Mouse (Mus musculus): ENCODE data around the gene Rora. TPM values are rescaled to one million over a fixed set of nuclear protein-coding genes. Genes with fewer than 3 reads are reported as not detected.

The Rora gene
- polyA plus RNA-seq, 1 experiment from 2014 or later = 4.7 TPM

- Histone ChIP-seq H3K9ac (no peak overlapping the region), H3K36me3 (no peaks in the 10 kb centered on the region), H3K4me3 (replicated peaks) (no peak overlapping the region), H3K9me3 (no peaks in the 10 kb centered on the region), H3K27me3 (replicated peaks) (no peaks in the 10 kb centered on the region), H3K4me2 (replicated peaks) (no peak overlapping the region), H3K27ac (no peak overlapping the region), H3K4me1 (replicated peaks) (peaks cover 8% of the 10 kb centered on the region; the same call in 1 of the 2 replicates)
- ATAC-seq = no peak
- WGBS = 88% methylated on average over 8 of the region's 8 CpGs
These were observed 646.7 kb downstream of the Rora start for GRCm38 (mm10) chr9:69300296-69300695.

DNA sequence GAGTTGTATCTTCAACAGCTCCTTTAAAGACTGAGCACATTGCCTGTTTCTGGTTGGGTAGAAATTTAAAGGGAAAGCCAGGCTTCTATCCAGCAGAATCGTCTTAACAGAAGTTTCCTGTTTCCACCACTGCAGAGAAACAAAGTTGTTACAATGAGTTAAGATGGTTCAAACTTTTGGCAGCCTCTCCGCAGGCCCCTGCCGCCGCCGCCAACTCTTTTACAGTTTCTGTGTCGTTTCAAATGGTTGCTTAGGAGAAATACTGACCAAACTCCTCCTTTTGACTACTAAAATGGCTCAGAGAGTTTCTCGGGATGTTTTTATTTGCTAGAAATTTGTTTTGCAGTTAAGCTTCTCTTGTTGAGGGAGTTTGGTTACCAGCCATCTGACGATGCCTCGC is 647.9 kb downstream of the Rora start:
- Histone ChIP-seq H3K4me1 (replicated peaks) (peaks cover 8% of the 10 kb centered on the region; the same call in 1 of the 2 replicates), H3K4me3 (replicated peaks) (no peak overlapping the region), H3K9me3 (no peaks in the 10 kb centered on the region), H3K4me2 (replicated peaks) (peak overlapping the region; percentile 41), H3K27me3 (replicated peaks) (no peaks in the 10 kb centered on the region), H3K9ac (no peak overlapping the region), H3K27ac (no peak overlapping the region), H3K36me3 (no peaks in the 10 kb centered on the region)
- 16% methylated on average over 9 of the region's 9 CpGs for WGBS
- ATAC-seq = no peak

DNA sequence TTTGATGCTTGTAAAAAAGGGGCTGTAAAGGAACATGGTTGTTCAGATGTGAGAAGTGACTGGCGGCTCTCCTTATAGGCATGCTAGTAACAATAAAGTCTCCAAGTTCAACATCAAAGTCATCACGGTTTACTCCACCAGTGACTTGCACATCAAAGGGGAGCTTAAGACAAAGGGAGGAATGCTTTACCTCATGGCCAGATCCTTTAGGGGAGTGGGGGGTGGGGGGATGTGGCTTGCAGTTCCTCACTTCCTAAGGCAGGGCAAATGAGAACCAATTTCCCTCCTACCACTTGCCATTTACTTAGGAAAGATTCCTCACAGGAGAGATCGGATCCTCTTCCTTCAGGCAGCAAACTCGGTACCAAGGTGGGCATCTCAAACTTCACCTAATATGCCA is 648.4 kb downstream of the Rora start:
- Histone ChIP-seq H3K36me3 (no peaks in the 10 kb centered on the region), H3K27ac (no peak overlapping the region), H3K4me3 (replicated peaks) (no peak overlapping the region), H3K9ac (no peak overlapping the region), H3K4me1 (replicated peaks) (peaks cover 8% of the 10 kb centered on the region; the same call in 1 of the 2 replicates), H3K9me3 (no peaks in the 10 kb centered on the region), H3K27me3 (replicated peaks) (no peaks in the 10 kb centered on the region), H3K4me2 (replicated peaks) (peak overlapping the region; percentile 41)
- WGBS = 27% methylated on average over 4 of the region's 4 CpGs
- no peak for ATAC-seq

- Histone ChIP-seq H3K9me3 (no peaks in the 10 kb centered on the region), H3K27me3 (replicated peaks) (no peaks in the 10 kb centered on the region), H3K4me2 (replicated peaks) (no peak overlapping the region), H3K9ac (no peak overlapping the region), H3K27ac (no peak overlapping the region), H3K4me3 (replicated peaks) (no peak overlapping the region), H3K4me1 (replicated peaks) (peaks cover 8% of the 10 kb centered on the region; the same call in 1 of the 2 replicates), H3K36me3 (no peaks in the 10 kb centered on the region)
- WGBS = 50% methylated on average over 5 of the region's 5 CpGs
- ATAC-seq = no peak
These were observed 649.3 kb downstream of the Rora start for GRCm38 (mm10) chr9:69302846-69303245.

DNA sequence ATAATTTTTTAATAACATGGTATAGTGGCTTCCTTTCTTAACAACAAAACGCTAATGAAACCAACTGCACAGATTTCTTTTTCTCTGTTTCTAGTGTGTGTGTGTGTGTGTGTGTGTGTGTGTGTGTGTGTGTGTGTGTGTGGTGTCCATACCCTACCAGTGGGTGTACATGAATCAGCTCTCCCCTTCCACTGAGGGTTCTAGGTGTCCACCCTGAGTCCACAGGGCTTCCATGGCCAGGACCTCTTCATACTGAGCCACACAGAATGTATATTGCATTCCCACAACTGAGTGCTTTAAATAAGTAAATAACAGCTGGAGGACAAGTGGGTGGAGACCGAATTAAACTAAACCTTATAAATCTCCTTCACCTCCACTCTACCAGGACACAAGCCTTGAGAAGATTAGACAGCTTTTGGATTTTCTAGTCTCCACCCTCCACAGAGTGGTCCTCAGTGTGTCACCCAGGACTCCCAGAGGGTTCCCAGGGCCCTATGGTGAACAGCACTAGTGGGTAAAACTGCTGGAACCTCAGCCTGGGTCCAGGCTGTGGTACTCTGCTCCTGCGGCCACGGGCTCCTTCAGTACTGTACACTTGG is 649.9 kb downstream of the Rora start:
- 71% methylated on average over 4 of the region's 4 CpGs for WGBS
- Histone ChIP-seq H3K27ac (no peak overlapping the region), H3K36me3 (no peaks in the 10 kb centered on the region), H3K9ac (no peak overlapping the region), H3K9me3 (no peaks in the 10 kb centered on the region), H3K27me3 (replicated peaks) (no peaks in the 10 kb centered on the region), H3K4me1 (replicated peaks) (peaks cover 8% of the 10 kb centered on the region; the same call in 1 of the 2 replicates), H3K4me3 (replicated peaks) (no peak overlapping the region), H3K4me2 (replicated peaks) (no peak overlapping the region)
- no peak for ATAC-seq

- Histone ChIP-seq H3K9me3 (no peaks in the 10 kb centered on the region), H3K4me2 (replicated peaks) (no peak overlapping the region), H3K9ac (no peak overlapping the region), H3K4me3 (replicated peaks) (no peak overlapping the region), H3K4me1 (replicated peaks) (peaks cover 8% of the 10 kb centered on the region; the same call in 1 of the 2 replicates), H3K27ac (no peak overlapping the region), H3K36me3 (no peaks in the 10 kb centered on the region), H3K27me3 (replicated peaks) (no peaks in the 10 kb centered on the region)
- 90% methylated on average over 4 of the region's 4 CpGs for WGBS
- no peak for ATAC-seq
These were observed 650.4 kb downstream of the Rora start for GRCm38 (mm10) chr9:69303962-69304361.

GRCm38 (mm10) chr9:69304492-69304891 is 650.9 kb downstream of the Rora start:
- Histone ChIP-seq H3K36me3 (no peaks in the 10 kb centered on the region), H3K9me3 (no peaks in the 10 kb centered on the region), H3K4me3 (replicated peaks) (no peak overlapping the region), H3K4me2 (replicated peaks) (no peak overlapping the region), H3K9ac (no peak overlapping the region), H3K27ac (no peak overlapping the region), H3K27me3 (replicated peaks) (no peaks in the 10 kb centered on the region), H3K4me1 (replicated peaks) (peaks cover 8% of the 10 kb centered on the region; the same call in 1 of the 2 replicates)
- ATAC-seq = no peak
- WGBS = 77% methylated on average over 10 of the region's 10 CpGs

- WGBS = 67% methylated on average over 3 of the region's 3 CpGs
- no peak for ATAC-seq
These were observed 651.4 kb downstream of the Rora start for GRCm38 (mm10) chr9:69304991-69305390.

DNA sequence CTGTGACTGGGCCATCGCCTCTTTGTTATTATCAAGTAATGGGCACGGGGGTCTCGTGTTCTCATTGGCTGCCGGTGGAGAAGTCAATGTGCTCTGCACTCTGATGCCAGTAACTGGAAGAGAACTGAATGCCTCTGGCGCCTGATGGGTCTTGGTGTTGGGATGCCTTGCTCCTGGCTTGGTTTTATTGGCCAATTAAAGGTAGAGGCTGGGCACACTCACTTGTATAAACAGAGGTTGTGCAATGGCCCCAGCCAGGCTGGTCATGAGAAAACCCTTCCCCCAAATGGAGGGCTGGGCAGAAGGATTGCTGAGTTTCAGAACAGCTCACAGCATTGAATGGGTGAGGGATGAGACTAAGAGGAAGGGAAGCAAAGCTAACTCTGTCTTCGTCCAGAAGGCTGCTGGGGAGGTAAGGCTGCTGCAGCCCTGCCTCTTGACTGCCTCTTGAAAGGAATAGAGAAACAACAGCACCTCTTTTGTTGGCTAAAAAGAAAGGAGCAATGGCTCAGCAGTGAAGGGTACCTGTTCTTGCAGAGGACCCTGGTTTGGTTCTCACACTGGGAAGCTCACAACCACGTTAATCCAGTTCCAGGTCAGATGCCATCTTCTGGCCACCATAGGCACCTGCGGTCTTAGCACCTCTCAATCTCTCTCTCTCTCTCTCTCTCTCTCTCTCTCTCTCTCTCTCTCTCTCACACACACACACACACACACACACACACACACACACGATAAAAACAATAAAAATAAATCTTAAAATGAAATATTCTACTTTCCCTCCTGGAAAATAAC is 653.3 kb downstream of the Rora start:
- Histone ChIP-seq H3K27me3 (replicated peaks) (no peaks in the 10 kb centered on the region), H3K27ac (no peak overlapping the region), H3K36me3 (no peaks in the 10 kb centered on the region), H3K9ac (no peak overlapping the region), H3K4me2 (replicated peaks) (no peak overlapping the region), H3K4me3 (replicated peaks) (no peak overlapping the region), H3K4me1 (replicated peaks) (peaks cover under 1% of the 10 kb centered on the region; the same call in 1 of the 2 replicates), H3K9me3 (no peaks in the 10 kb centered on the region)
- 81% methylated on average over 9 of the region's 9 CpGs for WGBS
- peak; percentile 45 for ATAC-seq

More at GRCm38 (mm10) chr9:69304991-69305390, 651.4 kb downstream of the Rora start:
- Histone ChIP-seq H3K27ac (no peak overlapping the region), H3K9ac (no peak overlapping the region), H3K27me3 (replicated peaks) (no peaks in the 10 kb centered on the region), H3K4me3 (replicated peaks) (no peak overlapping the region), H3K36me3 (no peaks in the 10 kb centered on the region), H3K4me2 (replicated peaks) (no peak overlapping the region), H3K9me3 (no peaks in the 10 kb centered on the region), H3K4me1 (replicated peaks) (peaks cover 8% of the 10 kb centered on the region; the same call in 1 of the 2 replicates)

DNA sequence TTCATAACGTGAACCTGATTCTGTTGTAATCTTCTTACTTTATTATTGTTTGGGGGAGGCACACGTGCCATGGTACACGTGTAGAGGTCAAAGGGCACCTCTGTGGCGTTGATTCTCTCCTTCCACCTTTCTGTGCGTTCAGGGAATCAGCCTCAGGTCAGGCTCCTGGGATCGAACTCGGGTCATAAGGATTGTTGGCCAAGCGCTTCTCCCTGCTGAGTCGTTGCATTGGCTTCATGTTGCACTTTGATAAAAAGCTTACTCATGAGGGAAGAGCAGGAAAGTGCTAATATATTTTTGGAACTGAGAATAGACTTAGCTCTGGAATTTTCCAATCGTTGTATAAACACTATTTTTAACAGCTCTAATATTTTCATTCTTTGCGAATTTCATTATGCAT is 654.4 kb downstream of the Rora start:
- H3K9ac ChIP-seq = no peak overlapping the region
- no peaks in the 10 kb centered on the region for H3K27me3 ChIP-seq (replicated peaks)
- H3K4me2 ChIP-seq (replicated peaks) = no peak overlapping the region
- no peak overlapping the region for H3K4me3 ChIP-seq (replicated peaks)
- no peaks in the 10 kb centered on the region for H3K36me3 ChIP-seq
- no peak overlapping the region for H3K27ac ChIP-seq
- H3K4me1 ChIP-seq (replicated peaks) = no peaks in the 10 kb centered on the region
- no peak for ATAC-seq
- no peaks in the 10 kb centered on the region for H3K9me3 ChIP-seq
- WGBS = 80% methylated on average over 11 of the region's 11 CpGs

DNA sequence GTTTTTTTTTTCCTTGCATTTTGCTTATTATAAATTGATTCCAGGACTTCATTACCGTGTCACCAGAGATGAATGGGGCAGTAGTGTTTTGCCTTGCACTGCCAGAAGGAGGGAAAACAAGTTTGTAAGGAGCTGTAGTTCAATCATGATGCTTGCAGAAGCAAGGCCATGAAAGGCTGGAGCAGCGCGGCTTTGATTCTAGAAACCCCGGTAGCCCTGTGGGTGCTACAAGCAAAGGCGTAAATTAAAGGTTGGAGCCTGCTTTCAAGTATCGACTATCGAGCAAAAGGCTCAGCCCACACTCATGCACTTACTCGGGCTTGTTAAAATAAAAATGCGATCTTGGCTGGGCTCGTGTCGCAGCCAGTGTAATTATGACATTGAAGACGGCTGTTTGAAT is 656.9 kb downstream of the Rora start:
- ATAC-seq = no peak
- Histone ChIP-seq H3K9ac (no peak overlapping the region), H3K4me3 (replicated peaks) (no peak overlapping the region), H3K27ac (no peak overlapping the region), H3K27me3 (replicated peaks) (no peaks in the 10 kb centered on the region), H3K4me2 (replicated peaks) (no peak overlapping the region), H3K9me3 (no peaks in the 10 kb centered on the region), H3K36me3 (no peaks in the 10 kb centered on the region), H3K4me1 (replicated peaks) (no peaks in the 10 kb centered on the region)
- WGBS = 49% methylated on average over 12 of the region's 12 CpGs

- Histone ChIP-seq H3K4me3 (replicated peaks) (no peak overlapping the region), H3K36me3 (no peaks in the 10 kb centered on the region), H3K4me1 (replicated peaks) (no peaks in the 10 kb centered on the region), H3K9ac (no peak overlapping the region), H3K27ac (no peak overlapping the region), H3K9me3 (no peaks in the 10 kb centered on the region), H3K27me3 (replicated peaks) (no peaks in the 10 kb centered on the region), H3K4me2 (replicated peaks) (no peak overlapping the region)
- no peak for ATAC-seq
- 87% methylated on average over 3 of the region's 3 CpGs for WGBS
These were observed 659.7 kb downstream of the Rora start for GRCm38 (mm10) chr9:69313297-69313696.
